Mouse (Mus musculus): ENCODE results near the gene Cd207.

- TF ChIP-seq CTCF (IDR thresholded peaks at IDR 0.05; ENCODE audit: control insufficient read depth, insufficient read depth, insufficient read length) (no peak), USF1 (IDR thresholded peaks at IDR 0.05; ENCODE audit: low read depth) (no peak), MYOD1 (IDR thresholded peaks at IDR 0.05; ENCODE audit: control insufficient read depth, insufficient read length, low read depth) (no peak), CEBPB (IDR thresholded peaks at IDR 0.05; ENCODE audit: low read depth) (no peak), FOSL1 (IDR thresholded peaks at IDR 0.05; ENCODE audit: insufficient read depth, low read length, poor library complexity, severe bottlenecking) (no peak), MAX (IDR thresholded peaks at IDR 0.05) (no peak), MYOG (IDR thresholded peaks at IDR 0.05; ENCODE audit: control insufficient read depth, extremely low read depth, insufficient read length) (no peak)
These were observed 39.4 kb upstream of the Cd207 start for GRCm38 (mm10) chr6:83717026-83717425.
